Mouse (Mus musculus) small intestine, adult 2 months (tissue): ENCODE data around the gene Glis2. TPM values are rescaled to one million over a fixed set of nuclear protein-coding genes. Genes with fewer than 3 reads are reported as not detected.
A peak's percentile ranks its signal among the peaks of the same experiment; 100 is the strongest.

ENCODE experiments used
- H3K27ac ChIP-seq: fragments of 200-500 bp; 2 replicates; pipeline ENCODE4 v1.5.1; 2012; ENCODE audit warnings: low read depth, low read length, control low read depth, inconsistent platforms; ENCODE audit not compliant: insufficient read depth
- H3K27me3 ChIP-seq: fragments of 200-500 bp; 2 replicates; pipeline ENCODE4 v1.6.1; 2012; ENCODE audit warnings: mild to moderate bottlenecking, moderate library complexity, low read length, inconsistent platforms; ENCODE audit not compliant: control insufficient read depth, insufficient read depth
- H3K36me3 ChIP-seq: fragments of 200-500 bp; 2 replicates; pipeline ENCODE4 v1.6.1; 2012; ENCODE audit warnings: mild to moderate bottlenecking, low read length, control low read depth, inconsistent platforms; ENCODE audit not compliant: control insufficient read depth, insufficient read depth
- H3K4me1 ChIP-seq: fragments of 200-500 bp; 2 replicates; pipeline ENCODE4 v1.6.1; 2012; ENCODE audit warnings: low read length, inconsistent platforms, mixed read lengths; ENCODE audit not compliant: control insufficient read depth, insufficient read depth, insufficient read length
- H3K4me3 ChIP-seq: fragments of 200-500 bp; 2 replicates; pipeline ENCODE4 v1.5.1; 2012; ENCODE audit warnings: low read depth, mild to moderate bottlenecking, control low read depth, inconsistent platforms, low read length, moderate library complexity
- CTCF ChIP-seq: fragments of 200-500 bp; IDR thresholded peaks from 2 replicates; pipeline ENCODE4 v1.5.1; 2012; ENCODE audit warnings: low read depth, mild to moderate bottlenecking, control low read depth, inconsistent platforms, low read length, moderate library complexity, mixed read lengths; ENCODE audit not compliant: insufficient replicate concordance, insufficient read length; ENCODE audit errors: extremely low read depth
- POLR2A ChIP-seq: fragments of 200-500 bp; IDR thresholded peaks from 2 replicates; pipeline ENCODE4 v1.6.1; 2012; ENCODE audit warnings: low read depth, mild to moderate bottlenecking, control low read depth, inconsistent platforms, low read length, moderate library complexity
- WGBS: fragments of 180-500 bp; shearing (Covaris S2); methylation state at CpG from one replicate; pipeline ENCODE4 v1.1.7; 2018; 5-methylcytosine and 5-hydroxymethylcytosine counted together
- polyA plus RNA-seq: library from polyadenylated mRNA; depleted of rRNA; stranded (reverse); fragments of >200 nt; gene quantifications from 2 replicates; pipeline ENCODE4 v1.2.3, GENCODE M21; 2012

The Glis2 gene
- polyA plus RNA-seq, 1 experiment = 10.1 TPM

DNA sequence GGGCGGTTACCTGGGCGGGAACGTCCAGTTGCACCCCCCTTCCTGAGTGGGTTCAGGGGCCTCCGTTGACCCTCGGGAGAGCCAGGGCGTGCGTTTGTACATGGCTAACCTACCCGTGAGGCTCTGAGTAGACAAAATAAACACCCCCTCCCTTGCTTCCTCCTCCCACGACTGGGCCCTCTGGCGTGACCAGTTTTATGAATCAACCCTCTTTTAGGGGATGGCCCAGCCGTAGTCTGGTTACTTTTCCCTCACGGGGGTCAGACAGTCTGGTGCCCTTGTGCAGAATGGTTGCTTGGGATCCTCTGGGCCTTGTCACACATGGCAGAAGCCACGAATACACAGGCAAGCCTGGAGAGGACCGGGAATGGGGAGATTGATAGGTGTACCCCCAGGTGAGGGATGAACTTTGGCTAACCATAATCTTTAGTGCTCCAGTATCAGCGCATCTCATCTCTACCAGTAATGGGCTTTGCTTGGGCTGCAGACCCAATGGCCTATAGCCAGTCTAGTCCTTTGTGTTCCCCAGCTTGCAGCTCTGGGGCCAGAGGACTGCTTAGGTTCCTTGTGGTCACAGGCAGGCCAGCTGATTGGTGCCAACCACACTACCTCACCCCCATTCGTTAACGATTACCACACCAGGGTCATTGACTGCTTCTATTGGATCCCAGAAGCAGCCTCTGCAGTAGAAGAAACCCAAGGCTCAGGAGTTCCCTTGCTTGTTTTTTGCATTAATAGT lies 45.9 kb downstream of the Glis2 start:
- no peaks in the 10 kb centered on the region for H3K27me3 ChIP-seq
- 10% methylated on average over 17 of the region's 17 CpGs for WGBS
- TF ChIP-seq POLR2A (no peak), CTCF (no peak)
- peaks cover 16% of the 10 kb centered on the region for H3K4me1 ChIP-seq
- peak overlapping the region; percentile 71 for H3K4me3 ChIP-seq
- peaks cover 16% of the 10 kb centered on the region for H3K36me3 ChIP-seq
- peak overlapping the region; percentile 36; the same call in 1 of the 2 replicates for H3K27ac ChIP-seq

- Histone ChIP-seq H3K4me1 (peaks cover 16% of the 10 kb centered on the region), H3K27ac (peak overlapping the region; percentile 20; the same call in 1 of the 2 replicates)
- TF ChIP-seq CTCF = no peak
Observed at GRCm38 (mm10) chr16:4641119-4641838, 46.8 kb downstream of the Glis2 start.

GRCm38 (mm10) chr16:4642190-4642589 lies 47.7 kb downstream of the Glis2 start:
- H3K36me3 ChIP-seq = peaks cover 16% of the 10 kb centered on the region
- no peak overlapping the region for H3K4me3 ChIP-seq
- WGBS = 76% methylated on average over 13 of the region's 13 CpGs
- H3K27ac ChIP-seq = no peak overlapping the region
- peaks cover 16% of the 10 kb centered on the region for H3K4me1 ChIP-seq
- no peaks in the 10 kb centered on the region for H3K27me3 ChIP-seq
- TF ChIP-seq POLR2A = no peak
- no peak for TF ChIP-seq CTCF

More at GRCm38 (mm10) chr16:4641119-4641838, 46.8 kb downstream of the Glis2 start:
- Histone ChIP-seq H3K27me3 (no peaks in the 10 kb centered on the region), H3K4me3 (0 out of 2 replicates have a peak overlapping the region, but pooled peaks have one; percentile 4), H3K36me3 (peaks cover 16% of the 10 kb centered on the region)
- WGBS = 64% methylated on average over 3 of the region's 3 CpGs

DNA sequence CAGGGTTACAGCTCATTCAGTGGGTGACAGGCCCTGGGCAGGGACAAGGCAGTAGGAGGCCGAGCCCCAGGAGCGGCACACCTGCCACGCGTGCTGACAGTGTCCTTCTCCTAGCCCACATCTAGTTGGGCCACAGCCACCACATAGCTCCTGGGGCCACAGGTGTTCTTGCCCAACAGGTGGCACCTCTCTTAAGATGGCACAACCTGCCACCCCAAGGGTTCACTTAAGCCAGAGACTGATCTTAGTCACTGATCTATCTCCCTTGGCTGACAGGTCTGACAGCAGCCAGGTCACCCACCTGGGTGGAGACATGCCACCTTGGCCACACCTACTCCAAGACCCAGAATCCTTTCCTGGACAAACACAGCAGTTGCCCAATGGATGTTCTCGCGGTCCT lies 48.4 kb downstream of the Glis2 start:
- Histone ChIP-seq H3K36me3 (peaks cover 11% of the 10 kb centered on the region), H3K27me3 (no peaks in the 10 kb centered on the region), H3K4me1 (peaks cover 16% of the 10 kb centered on the region), H3K4me3 (no peak overlapping the region), H3K27ac (peak overlapping the region; percentile 2; the same call in 1 of the 2 replicates)
- TF ChIP-seq POLR2A = no peak
- TF ChIP-seq CTCF = no peak
- WGBS = 77% methylated on average over 6 of the region's 6 CpGs

DNA sequence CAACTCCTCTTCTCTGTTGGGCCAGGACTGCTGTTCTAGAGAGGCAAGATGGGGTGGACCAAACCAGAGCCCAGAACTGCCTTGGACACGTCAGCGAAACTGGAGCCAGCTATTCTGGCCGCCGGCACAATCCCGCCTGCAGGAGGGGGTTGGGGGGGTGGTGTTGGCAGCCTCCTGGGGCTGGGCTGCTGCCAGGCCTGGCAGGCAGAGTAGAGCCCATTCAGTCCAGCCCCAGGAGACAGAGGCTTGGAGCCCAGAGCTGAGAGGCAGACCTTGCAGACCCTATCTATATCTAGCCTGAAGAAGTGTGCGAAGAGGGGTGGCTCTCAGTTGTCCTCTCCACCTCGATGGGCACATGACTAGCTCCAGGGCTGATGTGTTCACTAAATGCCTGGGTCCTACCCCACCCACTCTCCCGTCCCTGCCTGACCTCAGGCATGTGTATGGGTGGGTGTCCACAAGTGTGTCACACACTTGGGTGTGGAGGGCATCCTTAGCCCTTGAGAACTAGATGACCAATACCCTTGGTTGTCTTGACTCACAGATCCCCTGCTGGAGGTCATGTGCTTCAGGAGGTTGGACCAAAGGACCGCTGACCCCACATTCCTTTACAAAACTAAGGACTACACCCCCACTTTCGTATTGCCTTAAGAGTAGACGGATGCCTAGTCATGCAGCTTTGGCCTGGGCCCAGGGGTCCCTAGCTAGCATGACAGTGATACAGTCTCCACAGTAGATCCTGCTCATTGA lies 49.3 kb downstream of the Glis2 start:
- WGBS = 65% methylated on average over 11 of the region's 11 CpGs
- peaks cover 16% of the 10 kb centered on the region for H3K4me1 ChIP-seq
- no peaks in the 10 kb centered on the region for H3K27me3 ChIP-seq
- peaks cover 11% of the 10 kb centered on the region for H3K36me3 ChIP-seq
- H3K27ac ChIP-seq = peak overlapping the region; percentile 2; the same call in 1 of the 2 replicates
- no peak overlapping the region for H3K4me3 ChIP-seq
- no peak for TF ChIP-seq POLR2A
- no peak for TF ChIP-seq CTCF

GRCm38 (mm10) chr16:4645867-4646266 lies 51.4 kb downstream of the Glis2 start:
- Histone ChIP-seq H3K36me3 (peaks cover 28% of the 10 kb centered on the region), H3K27me3 (no peaks in the 10 kb centered on the region), H3K4me1 (peaks cover 8% of the 10 kb centered on the region), H3K4me3 (no peak overlapping the region), H3K27ac (no peak overlapping the region)
- 87% methylated on average over 4 of the region's 4 CpGs for WGBS
- TF ChIP-seq POLR2A = no peak
- no peak for TF ChIP-seq CTCF

GRCm38 (mm10) chr16:4646831-4647230 lies 52.3 kb downstream of the Glis2 start:
- peaks cover 33% of the 10 kb centered on the region for H3K36me3 ChIP-seq
- WGBS = 94% methylated on average over 4 of the region's 4 CpGs
- no peak overlapping the region for H3K4me3 ChIP-seq
- H3K27ac ChIP-seq = no peak overlapping the region
- no peak for TF ChIP-seq POLR2A
- TF ChIP-seq CTCF = no peak
- peaks cover 6% of the 10 kb centered on the region for H3K4me1 ChIP-seq
- no peaks in the 10 kb centered on the region for H3K27me3 ChIP-seq
